Mouse (Mus musculus): ENCODE data around the gene Prrt4.

Prrt4 gene

GRCm38 (mm10) chr6:29147407-29148010, 31.9 kb downstream of the Prrt4 start:
- DNase-seq (ENCODE audit: low read depth, low spot score) = no peak

GRCm38 (mm10) chr6:29146641-29147040, 32.7 kb downstream of the Prrt4 start:
- no peak for DNase-seq (ENCODE audit: low read depth, low spot score)

DNA sequence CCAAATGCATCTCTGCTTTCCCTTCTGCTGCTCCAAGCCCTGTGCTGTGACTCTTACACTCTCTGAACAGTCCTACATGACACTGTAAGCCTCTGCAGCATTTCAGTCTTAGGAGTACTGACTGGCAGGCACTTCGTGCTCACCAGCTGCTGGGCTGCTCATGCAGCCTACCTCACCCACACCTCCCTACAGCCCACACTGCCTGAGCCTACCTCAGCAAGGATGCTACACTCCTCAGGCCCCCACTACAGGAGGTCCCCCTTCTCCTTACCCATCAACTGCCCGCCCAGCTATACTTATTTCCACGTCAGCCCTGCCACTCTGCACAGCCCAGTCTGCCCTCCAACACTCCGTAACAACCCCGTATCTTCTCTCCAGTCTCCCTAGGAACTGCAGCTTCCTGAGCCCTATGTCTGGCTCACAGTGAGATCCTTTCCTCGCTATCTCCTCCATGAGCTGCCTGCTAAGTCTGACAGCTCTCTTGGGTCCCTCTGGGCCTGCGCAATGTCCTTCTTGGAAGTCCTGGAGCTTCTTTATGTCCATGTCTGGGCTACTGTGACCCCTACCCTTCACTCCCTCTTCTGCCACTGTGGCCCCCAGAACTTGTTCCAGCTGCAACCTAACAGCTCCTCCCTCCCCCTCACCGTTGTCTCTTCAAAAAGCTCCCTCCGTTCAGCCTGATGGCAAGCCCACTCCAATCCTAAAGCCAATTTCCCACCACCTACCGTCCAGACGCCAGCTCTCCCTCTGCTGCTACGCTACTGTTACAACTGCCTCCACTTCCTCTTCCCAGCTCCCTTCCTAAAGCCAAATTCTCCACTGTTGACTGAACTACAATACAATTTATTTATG, 33.7 kb downstream of the Prrt4 start:
- DNase-seq (ENCODE audit: low read depth, low spot score) = no peak

GRCm38 (mm10) chr6:29144971-29145370, 34.4 kb downstream of the Prrt4 start:
- no peak for DNase-seq (ENCODE audit: low read depth, low spot score)

DNA sequence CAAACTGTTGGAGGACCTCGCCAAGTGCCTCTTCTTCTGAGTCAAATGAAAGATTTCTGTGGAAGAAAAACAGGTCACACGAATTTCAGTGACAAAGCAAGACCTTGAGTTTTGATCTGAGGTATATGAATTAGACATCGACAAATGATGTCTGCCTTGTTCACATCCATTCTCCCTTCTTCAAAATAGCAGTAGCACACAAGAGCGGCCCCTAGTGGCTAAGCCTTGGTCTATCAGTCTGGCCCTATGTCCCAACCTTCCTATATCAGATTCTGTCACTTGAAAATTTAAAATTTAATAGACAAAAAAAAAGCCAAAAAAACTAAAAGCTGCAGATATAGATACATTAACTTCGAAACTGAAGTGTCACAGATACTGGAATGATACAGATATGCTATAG, 35.8 kb downstream of the Prrt4 start:
- peak; percentile 50 for DNase-seq (ENCODE audit: low read depth, low spot score)

DNA sequence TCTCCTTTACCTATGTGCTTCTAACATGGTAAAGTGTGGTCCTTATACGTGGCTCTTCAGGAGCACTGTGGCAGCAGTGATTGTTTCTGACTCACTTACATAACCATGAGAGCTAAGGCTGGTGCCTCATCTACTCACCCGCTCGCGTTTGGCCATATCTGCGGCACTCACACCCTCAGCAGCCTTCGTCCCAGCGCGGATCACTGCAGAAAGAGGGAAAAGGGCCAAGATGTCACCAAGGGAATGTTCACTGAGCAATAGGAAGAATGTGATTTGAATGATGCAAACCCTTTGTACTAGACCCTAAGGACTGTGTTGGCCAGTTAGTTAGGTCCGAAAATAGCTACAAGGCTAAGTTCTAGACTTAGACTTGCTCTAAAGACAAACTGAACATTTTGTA, 41.9 kb downstream of the Prrt4 start:
- no peak for DNase-seq (ENCODE audit: low read depth, low spot score)

- no peak for DNase-seq (ENCODE audit: low read depth, low spot score)
Observed at GRCm38 (mm10) chr6:29133100-29133499, 46.3 kb downstream of the Prrt4 start.

DNA sequence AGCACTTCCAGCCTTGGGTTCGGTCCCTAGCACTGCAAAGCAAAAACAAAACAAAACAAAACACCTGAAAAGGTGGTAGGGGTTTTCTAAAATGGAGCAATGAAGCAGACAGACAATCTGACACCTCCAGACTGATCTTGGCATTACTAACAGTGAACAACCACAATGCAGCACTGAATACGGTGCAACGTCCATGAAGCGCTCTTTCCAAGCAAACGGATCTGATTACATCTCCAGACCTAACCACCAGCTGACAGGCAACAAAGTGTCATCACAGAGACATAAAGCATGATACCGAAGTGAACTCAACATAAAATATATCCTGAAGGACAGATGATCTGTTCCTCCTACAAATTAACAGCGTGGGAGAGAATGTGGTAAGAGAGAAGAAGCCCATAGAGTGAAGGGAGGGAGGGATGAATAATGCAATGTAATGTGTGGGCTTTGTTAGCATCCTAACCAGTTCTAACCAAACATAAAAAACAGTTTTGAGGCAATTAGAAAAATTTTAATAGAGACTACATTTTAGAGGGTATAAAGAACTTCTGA, 52.4 kb downstream of the Prrt4 start:
- DNase-seq (ENCODE audit: low read depth, low spot score) = peak; percentile 31

DNA sequence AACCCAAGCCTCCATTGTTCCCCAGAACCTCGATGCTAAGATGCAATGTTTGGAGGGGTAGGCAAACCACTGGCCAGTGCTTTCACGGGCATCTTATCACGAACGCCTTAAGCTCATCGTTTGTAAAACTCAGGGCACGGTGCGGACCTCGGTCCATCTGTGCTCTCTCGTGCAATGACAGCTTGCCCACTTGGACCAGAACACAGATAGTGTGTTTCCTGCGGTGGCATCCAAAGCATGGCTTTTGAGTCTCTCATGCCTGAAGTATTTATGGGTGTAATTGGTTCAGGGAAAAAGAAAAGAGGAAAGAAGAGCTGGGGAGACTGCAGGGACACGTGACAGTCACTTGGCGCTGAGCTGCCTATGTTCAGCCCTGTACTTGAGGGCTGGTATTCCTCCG, 59.4 kb downstream of the Prrt4 start:
- DNase-seq (ENCODE audit: low read depth, low spot score) = no peak
